Mouse (Mus musculus) midbrain, embryonic 13.5 days (tissue): Measurements from ENCODE around the gene Aif1l. TPM values are rescaled to one million over a fixed set of nuclear protein-coding genes. Genes with fewer than 3 reads are reported as not detected.

Source experiments
- ATAC-seq: fragments of 200-750 bp; cut with Nextera tagmentation; 2 replicates; pipeline ENCODE4 v1.8.0; 2017; ENCODE audit warnings: mild to moderate bottlenecking, moderate TSS enrichment, moderate library complexity
- H3K27ac ChIP-seq: fragments of 300-500 bp; sonication (generic); 2 replicates; pipeline ENCODE4 v1.5.1; 2015; ENCODE audit warnings: inconsistent platforms, mild to moderate bottlenecking, moderate library complexity
- H3K27me3 ChIP-seq: fragments of 300-500 bp; sonication (generic); 2 replicates; pipeline ENCODE4 v1.6.1; 2015; ENCODE audit warnings: mild to moderate bottlenecking, inconsistent platforms
- H3K36me3 ChIP-seq: fragments of 300-500 bp; sonication (generic); 2 replicates; pipeline ENCODE4 v1.6.1; 2015; ENCODE audit warnings: mild to moderate bottlenecking, inconsistent platforms
- H3K4me1 ChIP-seq: fragments of 300-500 bp; sonication (generic); replicated peaks from 2 replicates; pipeline ENCODE4 v1.6.1; 2015; ENCODE audit warnings: inconsistent platforms
- H3K4me2 ChIP-seq: fragments of 300-500 bp; sonication (generic); replicated peaks from 2 replicates; pipeline ENCODE4 v1.6.1; 2015; ENCODE audit warnings: moderate library complexity, mild to moderate bottlenecking, inconsistent platforms
- H3K4me3 ChIP-seq: fragments of 300-500 bp; sonication (generic); replicated peaks from 2 replicates; pipeline ENCODE4 v1.5.1; 2015; ENCODE audit warnings: mild to moderate bottlenecking, inconsistent platforms
- H3K9ac ChIP-seq: fragments of 300-500 bp; sonication (generic); replicated peaks from 2 replicates; pipeline ENCODE4 v1.6.1; 2015; ENCODE audit warnings: mild to moderate bottlenecking, inconsistent platforms
- H3K9me3 ChIP-seq: fragments of 300-500 bp; sonication (generic); 2 replicates; pipeline ENCODE4 v1.6.1; 2016; ENCODE audit warnings: mild to moderate bottlenecking, inconsistent platforms
- WGBS: fragments of 180-500 bp; shearing (Covaris S2); methylation state at CpG from one replicate; pipeline ENCODE4 v1.1.7; 2015; 5-methylcytosine and 5-hydroxymethylcytosine counted together
- polyA plus RNA-seq: library from polyadenylated mRNA; unstranded; fragments of >200 nt; fragmentation: Nextera tagmentation; extraction: Ambion mirVana; gene quantifications from 2 replicates; pipeline ENCODE4 v1.2.1, GENCODE M21; 2015

Gene Aif1l
- polyA plus RNA-seq, 1 experiment from 2014 or later: 32.6 TPM

DNA sequence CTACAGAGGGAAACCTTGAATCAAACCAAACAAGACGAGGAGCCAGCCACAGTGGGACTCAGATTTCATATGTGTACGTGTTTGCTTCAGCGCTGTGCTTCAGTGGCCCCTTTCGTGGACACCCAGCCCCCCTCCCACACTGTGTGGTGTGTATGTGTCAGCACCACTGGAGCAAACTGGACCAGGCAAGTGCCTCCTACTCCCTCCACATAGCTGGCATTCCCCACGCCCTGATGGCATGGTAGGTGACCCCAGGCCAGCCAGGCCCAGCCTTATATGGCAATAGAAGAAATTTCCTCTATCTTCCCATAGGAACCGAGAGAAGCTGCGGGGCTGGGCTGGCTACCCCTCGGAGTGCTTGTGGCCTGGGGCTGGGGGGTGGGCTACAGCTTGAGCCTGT, 3.7 kb downstream of the Aif1l start:
- H3K4me1 ChIP-seq: peaks cover 25% of the 10 kb centered on the region
- no peak overlapping the region for H3K4me2 ChIP-seq
- 94% methylated on average over 8 of the region's 8 CpGs for WGBS
- no peak overlapping the region for H3K9ac ChIP-seq
- H3K36me3 ChIP-seq: peaks cover 7% of the 10 kb centered on the region; the same call in 1 of the 2 replicates
- H3K27me3 ChIP-seq: peaks cover 14% of the 10 kb centered on the region
- no peak overlapping the region for H3K27ac ChIP-seq
- no peak for ATAC-seq
- H3K4me3 ChIP-seq: no peak overlapping the region
- no peaks in the 10 kb centered on the region for H3K9me3 ChIP-seq

DNA sequence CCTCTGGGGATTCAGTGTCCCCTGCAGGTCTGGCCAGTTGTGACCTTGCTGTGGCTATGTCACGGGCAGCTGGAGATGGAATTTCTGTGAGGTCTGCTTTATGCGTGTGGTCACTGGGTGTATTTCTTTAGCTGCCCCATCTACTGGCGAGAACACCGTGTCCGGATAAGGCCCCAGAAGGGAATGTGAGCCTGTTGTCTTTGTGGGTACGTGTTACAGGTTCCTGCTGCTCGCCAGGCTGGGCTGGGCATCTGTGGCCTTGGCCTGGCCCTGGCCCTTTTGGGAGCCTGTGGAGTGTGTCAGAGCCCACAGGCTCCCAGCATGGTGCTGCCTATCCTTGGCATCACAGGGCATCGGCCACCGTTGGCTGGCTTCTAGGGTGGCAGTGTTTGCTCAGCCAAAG, 4.8 kb downstream of the Aif1l start:
- no peak for ATAC-seq
- Histone ChIP-seq H3K9me3 (no peaks in the 10 kb centered on the region), H3K9ac (no peak overlapping the region), H3K4me3 (no peak overlapping the region), H3K36me3 (peaks cover 7% of the 10 kb centered on the region; the same call in 1 of the 2 replicates), H3K27ac (no peak overlapping the region), H3K27me3 (0 out of 2 replicates have a peak, but pooled peaks cover 7% of the 10 kb centered on the region), H3K4me1 (peaks cover 25% of the 10 kb centered on the region), H3K4me2 (no peak overlapping the region)
- 91% methylated on average over 9 of the region's 9 CpGs for WGBS

DNA sequence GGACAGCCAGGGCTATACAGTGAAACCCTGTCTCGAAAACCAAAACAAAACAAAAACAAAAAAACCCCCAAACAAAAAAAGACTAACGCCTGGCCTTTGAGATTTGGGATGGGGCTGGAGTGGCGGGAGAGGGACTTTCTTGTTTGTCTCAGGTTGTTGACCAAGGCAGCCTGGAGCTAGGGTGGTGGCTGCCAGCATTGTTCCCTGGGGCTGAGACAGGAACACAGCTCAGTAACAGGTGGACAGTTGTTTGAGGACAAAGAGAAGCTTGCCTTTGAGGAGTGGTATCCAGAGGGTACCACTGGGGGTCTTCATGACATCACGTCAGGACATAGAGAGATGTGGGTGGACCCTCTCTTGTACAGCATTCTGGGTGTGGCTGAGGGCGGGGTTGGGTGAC, 5.7 kb downstream of the Aif1l start:
- Histone ChIP-seq H3K9ac (no peak overlapping the region), H3K27ac (no peak overlapping the region), H3K4me2 (no peak overlapping the region), H3K4me1 (peaks cover 18% of the 10 kb centered on the region), H3K9me3 (no peaks in the 10 kb centered on the region), H3K27me3 (0 out of 2 replicates have a peak, but pooled peaks cover 5% of the 10 kb centered on the region), H3K4me3 (no peak overlapping the region), H3K36me3 (peaks cover 7% of the 10 kb centered on the region; the same call in 1 of the 2 replicates)
- no peak for ATAC-seq
- 87% methylated on average over 5 of the region's 5 CpGs for WGBS

DNA sequence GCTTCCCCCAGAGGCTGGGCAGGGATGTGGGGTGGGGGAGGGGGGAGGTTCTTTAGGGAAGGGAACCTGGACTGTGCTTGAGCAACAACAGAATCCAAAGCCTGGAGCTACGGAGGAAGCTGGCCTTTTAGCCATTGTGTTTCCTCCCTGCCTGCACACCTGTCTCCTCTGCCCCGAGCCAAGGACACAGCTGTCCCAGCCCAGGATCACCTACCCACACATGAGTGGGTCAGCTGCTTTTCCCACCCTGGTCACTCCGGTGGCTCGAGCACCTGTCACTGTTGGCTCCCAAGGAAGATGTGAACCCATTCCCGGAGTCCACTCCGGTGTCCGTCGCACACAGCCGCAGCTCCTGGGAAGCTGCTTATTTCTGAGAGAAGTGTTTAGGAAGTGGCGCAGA, 7.3 kb downstream of the Aif1l start:
- Histone ChIP-seq H3K4me3 (no peak overlapping the region), H3K27me3 (no peaks in the 10 kb centered on the region), H3K4me1 (peaks cover 9% of the 10 kb centered on the region), H3K4me2 (no peak overlapping the region), H3K27ac (no peak overlapping the region), H3K36me3 (peaks cover 7% of the 10 kb centered on the region; the same call in 1 of the 2 replicates), H3K9me3 (no peaks in the 10 kb centered on the region), H3K9ac (no peak overlapping the region)
- 90% methylated on average over 10 of the region's 10 CpGs for WGBS
- ATAC-seq: no peak

DNA sequence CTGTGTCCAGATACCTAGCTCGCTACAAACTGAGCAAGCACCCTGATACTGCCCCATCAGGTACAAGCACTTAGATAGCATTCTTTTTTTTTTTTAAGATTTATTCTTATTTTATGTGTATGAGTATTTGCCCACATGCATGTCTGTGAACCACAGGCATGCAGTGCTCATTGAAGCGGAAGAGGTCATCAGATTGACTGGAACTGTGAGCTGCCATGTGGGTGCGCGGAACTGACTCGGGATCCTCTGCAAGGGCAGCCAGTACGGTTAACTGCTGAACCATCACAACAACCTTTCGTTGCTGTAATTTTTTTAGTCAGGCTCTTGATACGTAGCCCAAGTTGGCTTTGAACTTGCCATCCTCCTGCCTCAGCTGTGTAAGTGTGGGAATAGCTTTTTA, 11.0 kb downstream of the Aif1l start:
- Histone ChIP-seq H3K4me3 (no peak overlapping the region), H3K27ac (no peak overlapping the region), H3K9me3 (no peaks in the 10 kb centered on the region), H3K9ac (no peak overlapping the region), H3K4me1 (peaks cover 17% of the 10 kb centered on the region), H3K4me2 (no peak overlapping the region), H3K27me3 (no peaks in the 10 kb centered on the region), H3K36me3 (peaks cover 7% of the 10 kb centered on the region; the same call in 1 of the 2 replicates)
- no peak for ATAC-seq
- WGBS: 93% methylated on average over 8 of the region's 8 CpGs

DNA sequence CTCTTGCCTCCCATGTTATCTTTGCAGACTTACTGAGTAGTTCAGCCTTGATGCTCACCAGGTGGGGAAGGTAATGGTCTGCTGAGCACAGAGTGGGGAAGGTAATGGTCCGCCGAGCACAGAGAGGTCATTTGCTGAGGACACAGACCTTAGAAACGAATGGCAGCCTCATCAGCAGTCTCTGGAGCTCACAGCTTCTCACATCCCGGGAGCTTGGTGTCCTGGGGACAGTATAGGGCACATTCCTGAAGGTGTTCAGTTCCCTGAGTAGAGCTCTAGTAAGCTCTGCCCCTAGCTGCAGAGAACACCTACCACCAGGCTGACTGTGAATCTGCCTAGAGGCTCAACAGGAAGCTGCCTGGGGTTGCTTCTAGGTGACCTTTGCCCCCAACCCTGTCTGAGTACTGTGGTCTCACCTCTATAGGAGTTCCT, 11.9 kb downstream of the Aif1l start:
- Histone ChIP-seq H3K9me3 (no peaks in the 10 kb centered on the region), H3K9ac (no peak overlapping the region), H3K27me3 (no peaks in the 10 kb centered on the region), H3K4me2 (no peak overlapping the region), H3K4me3 (no peak overlapping the region), H3K36me3 (peaks cover 7% of the 10 kb centered on the region; the same call in 1 of the 2 replicates), H3K27ac (peak overlapping the region; percentile 78), H3K4me1 (peaks cover 17% of the 10 kb centered on the region)
- ATAC-seq: no peak
- 61% methylated on average over 4 of the region's 4 CpGs for WGBS

DNA sequence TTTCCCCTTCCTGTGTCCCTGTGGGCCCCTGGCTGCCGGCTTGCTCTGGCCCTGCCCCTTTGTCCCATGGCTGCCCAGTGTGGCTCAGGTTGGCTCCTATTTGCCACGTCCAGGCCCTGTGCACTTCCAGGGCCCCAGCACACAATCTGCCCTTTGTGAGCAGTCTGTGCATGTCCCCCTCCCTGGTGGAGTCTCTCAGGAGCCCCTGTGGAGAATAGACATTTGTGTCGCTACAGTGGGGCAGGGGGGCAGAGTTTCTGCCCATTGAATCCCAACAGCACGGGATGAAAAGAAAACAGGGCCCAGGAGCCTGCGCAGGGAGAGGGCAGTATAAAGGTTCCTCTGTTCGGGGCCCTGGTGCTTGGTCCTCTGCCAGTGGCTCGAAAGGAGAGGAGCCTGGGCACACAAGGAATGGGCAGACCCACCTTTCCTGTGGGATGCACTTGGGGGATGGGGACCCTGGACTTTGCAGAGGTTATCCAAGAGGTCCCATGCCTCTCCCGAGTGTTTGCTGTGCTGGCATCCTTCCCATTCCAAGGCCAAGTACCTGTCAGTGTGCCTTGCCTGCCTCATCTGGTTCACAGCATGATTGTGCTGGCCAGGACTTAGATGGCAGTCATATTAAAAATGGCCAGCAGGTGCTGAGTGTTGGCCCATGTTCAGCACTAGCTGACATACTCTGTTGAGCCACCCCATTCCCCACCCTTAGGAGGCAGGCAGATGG, 12.7 kb downstream of the Aif1l start:
- Histone ChIP-seq H3K27ac (peak overlapping the region; percentile 78), H3K9me3 (no peaks in the 10 kb centered on the region), H3K4me2 (no peak overlapping the region), H3K9ac (peak overlapping the region; percentile 32; the same call in 1 of the 2 replicates), H3K27me3 (no peaks in the 10 kb centered on the region), H3K4me1 (peaks cover 17% of the 10 kb centered on the region), H3K4me3 (no peak overlapping the region), H3K36me3 (no peaks in the 10 kb centered on the region)
- 60% methylated on average over 8 of the region's 8 CpGs for WGBS
- ATAC-seq: peak; percentile 91

DNA sequence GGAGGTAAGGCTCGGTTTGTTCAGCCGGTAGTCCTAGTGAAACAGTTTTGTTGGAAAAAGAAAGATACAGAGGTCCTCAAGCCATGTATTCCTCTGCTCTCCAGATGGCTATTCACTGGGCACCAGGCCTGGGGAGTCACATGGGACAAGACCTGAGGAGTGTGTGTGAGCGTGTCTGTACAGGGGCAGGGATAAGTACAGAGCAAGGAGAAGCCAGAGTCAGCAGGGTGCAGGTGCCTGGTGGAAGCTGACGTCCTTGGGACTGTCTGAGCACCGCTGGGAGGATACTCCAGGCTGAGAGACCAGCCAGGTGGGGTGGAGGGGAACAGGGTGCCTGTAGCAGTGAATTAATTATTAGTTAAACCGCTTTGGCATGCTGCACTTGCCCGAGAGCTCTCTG, 13.6 kb downstream of the Aif1l start:
- no peaks in the 10 kb centered on the region for H3K27me3 ChIP-seq
- no peak for ATAC-seq
- no peak overlapping the region for H3K4me2 ChIP-seq
- no peaks in the 10 kb centered on the region for H3K9me3 ChIP-seq
- peak overlapping the region; percentile 72 for H3K27ac ChIP-seq
- H3K36me3 ChIP-seq: no peaks in the 10 kb centered on the region
- H3K4me1 ChIP-seq: peaks cover 17% of the 10 kb centered on the region
- WGBS: 85% methylated on average over 7 of the region's 7 CpGs
- H3K4me3 ChIP-seq: no peak overlapping the region
- no peak overlapping the region for H3K9ac ChIP-seq

DNA sequence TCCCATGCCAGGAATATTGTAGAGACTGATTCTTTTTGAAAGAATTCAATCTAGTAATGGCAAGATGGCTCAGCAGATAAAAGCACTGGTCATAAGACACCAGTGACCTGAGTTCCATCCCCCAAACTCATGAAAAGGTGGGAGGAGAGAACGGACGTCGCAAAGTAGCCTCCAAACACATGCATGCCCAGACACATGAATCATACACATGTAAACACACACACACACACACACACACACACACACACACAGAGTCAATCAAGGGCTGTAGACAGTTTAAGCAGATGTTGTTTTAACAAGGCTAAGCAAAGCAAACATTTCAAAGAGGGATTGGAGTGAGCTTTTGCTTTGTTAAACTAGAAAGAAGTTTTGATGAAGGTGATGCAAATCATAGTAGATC, 14.3 kb downstream of the Aif1l start:
- Histone ChIP-seq H3K36me3 (peaks cover 3% of the 10 kb centered on the region; the same call in 1 of the 2 replicates), H3K9me3 (no peaks in the 10 kb centered on the region), H3K4me1 (peaks cover 17% of the 10 kb centered on the region), H3K27ac (no peak overlapping the region), H3K4me2 (no peak overlapping the region), H3K9ac (no peak overlapping the region; the same call in 1 of the 2 replicates), H3K27me3 (no peaks in the 10 kb centered on the region), H3K4me3 (no peak overlapping the region)
- whole genome bisulfite sequencing: 83% methylated on average over 3 of the region's 3 CpGs
- ATAC-seq: no peak

DNA sequence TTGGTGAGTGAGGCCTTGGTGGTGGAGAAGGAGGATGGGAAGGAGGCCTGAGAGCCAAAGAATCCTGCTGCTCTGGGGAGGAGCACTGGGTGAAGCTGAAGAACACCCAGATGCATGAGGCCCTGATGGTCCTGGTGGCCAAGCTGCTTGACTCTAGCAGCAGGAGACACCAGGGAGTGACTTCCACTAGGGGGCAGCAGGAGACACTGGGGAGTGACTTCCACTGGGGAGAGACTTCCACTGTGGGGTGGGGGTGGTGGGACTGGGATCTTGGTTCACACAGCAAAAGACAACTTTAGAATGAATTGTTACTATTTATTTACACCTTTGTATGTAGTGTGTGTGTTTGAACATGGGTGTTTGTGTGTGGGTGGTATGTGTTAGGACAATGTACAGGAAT, 15.2 kb downstream of the Aif1l start:
- no peak for ATAC-seq
- Histone ChIP-seq H3K4me3 (no peak overlapping the region), H3K4me1 (peaks cover 17% of the 10 kb centered on the region), H3K9ac (no peak overlapping the region), H3K27ac (no peak overlapping the region), H3K27me3 (no peaks in the 10 kb centered on the region), H3K36me3 (peaks cover 9% of the 10 kb centered on the region; the same call in 1 of the 2 replicates), H3K4me2 (no peak overlapping the region), H3K9me3 (no peaks in the 10 kb centered on the region)

DNA sequence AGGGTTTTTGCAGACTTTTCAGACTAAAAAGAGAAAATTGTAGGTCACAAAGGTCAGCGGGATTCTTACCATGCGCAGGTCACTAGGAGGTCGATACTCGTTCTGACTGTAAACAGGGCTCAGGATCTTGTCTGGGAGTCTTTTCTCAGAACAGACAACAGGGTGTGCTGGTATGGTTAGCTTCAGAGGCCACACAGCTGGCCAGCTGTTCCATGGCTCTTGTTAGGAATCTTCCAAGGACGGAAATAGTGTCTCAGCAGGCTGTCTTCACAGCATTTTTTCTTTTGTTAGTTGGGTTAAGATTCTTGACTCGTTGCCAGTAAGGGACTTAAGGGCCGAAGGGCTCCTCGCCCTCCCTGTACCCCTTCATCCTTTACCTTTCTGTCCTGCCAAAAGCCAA, 16.9 kb downstream of the Aif1l start:
- H3K4me3 ChIP-seq: no peak overlapping the region
- no peak overlapping the region for H3K9ac ChIP-seq
- no peak for ATAC-seq
- H3K4me1 ChIP-seq: peaks cover 15% of the 10 kb centered on the region
- H3K4me2 ChIP-seq: no peak overlapping the region
- no peaks in the 10 kb centered on the region for H3K9me3 ChIP-seq
- peaks cover 19% of the 10 kb centered on the region for H3K36me3 ChIP-seq
- H3K27ac ChIP-seq: no peak overlapping the region
- no peaks in the 10 kb centered on the region for H3K27me3 ChIP-seq
- 80% methylated on average over 8 of the region's 8 CpGs for WGBS

DNA sequence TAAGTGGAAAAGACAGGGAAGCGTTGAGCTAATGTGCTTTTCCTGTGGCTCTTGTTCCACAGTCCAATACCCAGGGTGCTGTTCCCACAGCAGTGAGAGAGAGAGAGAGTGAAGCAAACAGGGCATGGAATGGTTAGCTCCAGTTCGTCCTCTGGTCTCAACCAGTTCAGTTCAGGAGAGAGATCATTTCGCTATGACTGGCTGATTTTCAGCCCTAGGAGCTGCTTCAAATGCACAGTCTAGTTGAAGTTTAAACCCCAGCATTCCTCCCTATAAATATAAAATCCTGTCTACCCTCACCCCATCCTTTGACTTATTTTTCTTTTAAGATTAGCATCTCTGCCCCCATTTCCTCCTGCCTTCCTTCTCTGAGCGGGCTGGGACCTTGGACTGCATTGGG, 22.6 kb downstream of the Aif1l start:
- Histone ChIP-seq H3K27me3 (no peaks in the 10 kb centered on the region), H3K4me3 (no peak overlapping the region), H3K27ac (no peak overlapping the region), H3K9me3 (no peaks in the 10 kb centered on the region), H3K36me3 (peaks cover 35% of the 10 kb centered on the region), H3K4me2 (no peak overlapping the region), H3K4me1 (peaks cover 18% of the 10 kb centered on the region), H3K9ac (no peak overlapping the region)
- ATAC-seq: no peak
- 87% methylated on average over 4 of the region's 4 CpGs for WGBS
